Mouse (Mus musculus) cortical plate, adult 2 months (tissue): Measurements from ENCODE around the gene Slc4a1. TPM values are rescaled to one million over a fixed set of nuclear protein-coding genes. Genes with fewer than 3 reads are reported as not detected.

Experiments
- H3K27ac ChIP-seq: fragments of 200-500 bp; 2 replicates; pipeline ENCODE4 v1.5.1; 2012; ENCODE audit warnings: low read length, control low read depth, inconsistent platforms; ENCODE audit not compliant: insufficient read depth
- H3K4me1 ChIP-seq: fragments of 200-500 bp; 2 replicates; pipeline ENCODE4 v1.6.1; 2011; ENCODE audit warnings: low read length; ENCODE audit not compliant: control insufficient read depth, insufficient read depth
- H3K4me3 ChIP-seq: fragments of 200-500 bp; 2 replicates; pipeline ENCODE4 v1.5.1; 2011; ENCODE audit warnings: mild to moderate bottlenecking, low read length, control low read depth; ENCODE audit not compliant: insufficient read depth
- CTCF ChIP-seq: fragments of 200-500 bp; IDR thresholded peaks from 2 replicates; pipeline ENCODE4 v1.5.1; 2011; ENCODE audit warnings: mild to moderate bottlenecking, control low read depth, low read length; ENCODE audit not compliant: insufficient read depth; ENCODE audit errors: extremely low read depth
- POLR2A ChIP-seq: fragments of 200-500 bp; IDR thresholded peaks from 2 replicates; pipeline ENCODE4 v1.6.1; 2011; ENCODE audit warnings: mild to moderate bottlenecking, low read length, control low read depth; ENCODE audit not compliant: insufficient read depth; ENCODE audit errors: extremely low read depth
- polyA plus RNA-seq: library from polyadenylated mRNA; depleted of rRNA; stranded (reverse); fragments of >200 nt; gene quantifications from 2 replicates; pipeline ENCODE4 v1.2.3, GENCODE M21; 2012

Gene Slc4a1
- polyA plus RNA-seq, 1 experiment, result 0.04 TPM

DNA sequence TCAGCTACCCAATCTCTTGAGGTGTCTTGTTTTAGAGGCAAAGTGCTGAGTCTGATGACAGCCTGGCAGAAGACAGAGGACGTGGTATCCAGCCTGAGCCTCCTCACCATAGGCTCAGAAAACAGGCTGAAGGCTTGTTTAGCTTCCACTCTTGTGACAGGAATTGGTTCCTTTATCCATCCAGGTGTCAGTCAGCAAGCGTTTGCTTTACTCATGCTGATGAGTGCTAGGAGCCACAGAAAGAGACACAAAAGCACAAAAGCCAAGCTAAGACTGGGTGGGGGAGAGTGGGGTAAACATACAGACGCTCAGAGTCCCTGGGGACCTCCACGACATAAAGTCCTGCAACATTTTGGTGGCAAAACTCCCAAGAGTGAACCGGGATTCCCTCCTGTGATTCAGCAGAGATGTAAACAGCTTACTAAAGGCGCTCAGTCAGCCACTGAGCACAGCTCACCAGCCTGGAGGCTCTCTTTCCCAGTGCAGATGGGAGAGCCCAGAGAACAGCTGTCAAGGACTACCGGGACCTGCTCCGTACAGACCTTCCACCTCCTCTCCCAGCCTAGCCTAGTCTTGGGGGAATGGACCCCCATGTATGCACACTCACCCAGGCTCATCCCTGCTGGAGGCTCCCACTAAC, 10.3 kb upstream of the Slc4a1 start:
- Histone ChIP-seq H3K27ac (no peak overlapping the region), H3K4me1 (no peaks in the 10 kb centered on the region), H3K4me3 (no peak overlapping the region)
- no peak for TF ChIP-seq POLR2A
- TF ChIP-seq CTCF, result no peak

DNA sequence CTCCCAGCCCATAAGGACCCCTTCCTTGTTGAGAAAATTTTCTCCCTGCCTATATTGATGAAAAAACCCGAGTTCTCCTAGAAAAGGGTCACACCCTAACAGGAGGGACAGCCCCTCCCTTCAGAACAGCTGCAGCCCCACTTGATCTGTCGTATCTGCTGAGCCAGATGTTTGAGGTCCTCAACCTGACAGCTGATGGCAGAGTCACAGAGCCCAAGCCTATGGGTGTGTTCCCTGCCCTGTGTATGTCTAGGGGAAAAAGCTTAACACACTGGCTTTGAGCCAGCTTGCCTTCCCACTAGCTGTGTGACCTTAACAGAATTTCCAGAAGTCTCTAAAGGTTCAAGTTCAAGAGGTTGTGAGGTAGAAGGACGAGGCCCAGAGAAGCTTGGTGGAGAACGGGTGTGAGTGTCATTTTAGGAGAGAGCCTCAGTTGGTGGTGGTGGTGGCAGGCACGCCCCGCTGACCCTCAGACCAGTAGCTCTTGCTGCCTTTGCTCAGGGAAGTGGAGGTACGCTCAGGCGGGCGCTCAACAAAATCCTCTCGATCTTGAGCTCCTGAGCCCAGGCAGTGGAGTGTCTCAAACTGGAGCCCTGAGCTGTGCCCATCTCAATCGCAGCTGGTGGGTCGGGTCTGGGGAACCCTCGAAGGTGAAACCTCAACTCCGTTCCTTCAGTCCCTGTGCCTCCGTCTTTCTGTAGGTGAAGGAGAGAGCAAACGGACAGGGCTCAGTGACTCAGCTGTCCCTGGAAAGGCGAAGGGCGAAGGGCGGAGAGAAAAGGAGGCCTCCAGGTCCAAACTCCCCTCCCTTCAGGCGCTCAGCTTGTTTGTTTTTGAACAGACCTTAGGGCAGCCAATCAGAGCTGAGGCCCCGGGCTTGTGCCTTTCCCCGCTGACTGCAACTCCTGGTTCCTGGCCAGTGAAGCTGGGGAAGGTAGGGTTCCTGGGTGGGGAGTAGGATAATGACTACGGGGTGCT, 9.5 kb upstream of the Slc4a1 start:
- TF ChIP-seq CTCF, result no peak
- no peak for TF ChIP-seq POLR2A
- Histone ChIP-seq H3K27ac (no peak overlapping the region), H3K4me3 (no peak overlapping the region), H3K4me1 (no peaks in the 10 kb centered on the region)

DNA sequence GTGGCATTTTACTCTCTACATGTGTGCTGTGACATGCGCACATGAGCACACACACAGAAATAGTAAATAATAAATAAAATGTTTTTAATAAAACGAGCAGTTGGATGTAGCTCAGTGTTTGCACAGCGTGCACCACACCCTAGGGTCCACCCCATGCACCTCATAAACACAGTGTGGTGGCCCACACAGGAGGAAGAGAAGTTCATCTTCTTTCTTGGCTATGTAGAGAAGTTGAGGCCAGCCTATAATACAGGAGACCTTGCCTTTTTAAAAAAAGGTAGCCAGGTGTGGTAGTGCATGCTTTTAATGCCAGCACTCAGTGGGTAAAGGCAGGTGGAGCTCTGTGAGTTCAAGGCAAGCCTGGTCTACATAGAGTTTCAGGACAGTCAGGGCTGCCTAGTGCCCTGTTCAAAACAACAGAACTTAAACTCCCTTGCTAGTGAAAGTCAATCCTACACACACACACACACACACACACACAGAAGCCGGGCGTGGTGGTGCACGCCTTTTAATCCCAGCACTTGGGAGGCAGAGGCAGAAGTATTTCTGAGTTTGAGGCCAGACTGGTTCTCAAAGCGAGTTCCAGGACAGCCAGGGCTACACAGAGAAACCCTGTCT, 8.2 kb upstream of the Slc4a1 start:
- Histone ChIP-seq H3K4me1 (no peaks in the 10 kb centered on the region), H3K27ac (no peak overlapping the region), H3K4me3 (no peak overlapping the region)
- TF ChIP-seq POLR2A, result no peak

DNA sequence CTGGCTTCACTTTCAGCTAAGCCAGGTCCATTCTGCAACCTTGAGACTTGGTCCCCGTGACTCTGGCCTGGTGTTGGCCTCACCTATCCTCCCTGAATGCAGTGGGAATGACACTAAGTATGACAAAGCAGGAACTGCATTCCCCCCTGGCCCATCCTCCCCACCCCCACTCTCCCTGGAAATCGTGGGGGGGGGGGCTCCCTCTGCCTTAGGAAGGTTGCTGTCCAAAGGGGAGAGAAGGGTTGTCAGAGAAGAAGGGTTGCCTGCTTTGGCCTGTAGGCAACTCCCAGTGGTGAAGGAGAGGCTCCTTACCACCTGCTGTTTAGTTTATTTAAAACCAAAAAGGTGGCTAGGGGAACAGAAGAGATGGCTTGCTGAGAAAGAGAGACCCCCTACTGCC, 7.6 kb upstream of the Slc4a1 start:
- no peak overlapping the region for H3K27ac ChIP-seq
- no peak overlapping the region for H3K4me3 ChIP-seq
- TF ChIP-seq POLR2A, result no peak
- TF ChIP-seq CTCF, result no peak
- H3K4me1 ChIP-seq, result no peaks in the 10 kb centered on the region

DNA sequence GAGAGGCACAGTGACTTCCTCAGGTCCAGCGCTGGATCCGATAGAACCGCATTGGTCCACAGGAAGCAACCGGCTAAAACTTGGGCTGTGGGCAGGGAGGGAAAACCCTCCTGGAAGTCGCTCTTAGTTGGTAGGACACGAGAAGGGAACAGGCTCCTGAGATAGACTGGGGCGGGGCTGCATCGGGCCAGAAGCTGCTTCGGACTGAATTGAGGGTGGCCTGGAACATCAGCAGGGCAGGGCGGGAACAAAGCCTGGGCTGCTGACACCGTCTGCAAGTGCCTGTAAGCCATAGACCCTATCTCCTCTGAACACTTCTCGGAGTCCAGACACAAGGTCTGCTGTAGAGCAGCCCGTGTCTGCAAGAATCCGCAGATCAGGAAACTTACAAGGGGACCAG, 6.9 kb upstream of the Slc4a1 start:
- Histone ChIP-seq H3K4me1 (no peaks in the 10 kb centered on the region), H3K27ac (no peak overlapping the region), H3K4me3 (no peak overlapping the region)
- TF ChIP-seq CTCF, result no peak
- no peak for TF ChIP-seq POLR2A

DNA sequence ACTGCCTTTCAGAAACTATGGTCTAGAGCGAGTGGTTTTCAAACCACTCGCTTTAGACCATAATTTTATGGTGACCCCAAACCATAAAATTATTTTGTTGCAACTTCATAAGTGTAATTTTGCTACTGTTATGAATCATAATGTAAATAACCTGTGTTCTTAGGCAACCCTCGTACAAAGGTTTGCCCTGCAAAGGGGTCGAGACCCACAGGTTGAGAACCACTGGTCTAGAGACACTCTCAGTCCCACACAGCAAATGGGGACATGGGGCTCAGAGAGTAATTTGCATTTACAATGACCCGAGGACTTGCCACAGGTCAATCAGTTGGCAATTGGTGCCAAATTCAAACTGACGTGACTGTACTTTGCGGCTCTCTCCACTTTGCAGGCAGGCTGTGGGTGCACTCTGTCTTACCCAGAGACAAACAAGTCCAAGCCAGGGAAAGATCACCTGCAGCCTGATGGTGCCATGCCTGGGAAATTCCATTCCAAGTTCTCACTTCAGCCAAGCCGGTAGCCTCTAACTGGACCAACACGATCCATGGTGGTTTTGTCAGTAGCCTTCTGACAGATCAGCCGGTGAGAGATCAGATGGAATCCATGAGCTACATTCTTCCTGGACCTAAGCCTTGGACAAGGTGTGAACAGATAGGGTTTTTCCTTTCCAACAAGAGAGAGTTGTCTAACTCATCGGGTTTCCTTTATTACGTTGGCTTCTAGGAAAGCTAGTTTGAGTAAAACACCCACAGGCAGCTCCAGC, 6.1 kb upstream of the Slc4a1 start:
- no peak overlapping the region for H3K27ac ChIP-seq
- no peaks in the 10 kb centered on the region for H3K4me1 ChIP-seq
- TF ChIP-seq POLR2A (no peak), CTCF (no peak)
- no peak overlapping the region for H3K4me3 ChIP-seq

DNA sequence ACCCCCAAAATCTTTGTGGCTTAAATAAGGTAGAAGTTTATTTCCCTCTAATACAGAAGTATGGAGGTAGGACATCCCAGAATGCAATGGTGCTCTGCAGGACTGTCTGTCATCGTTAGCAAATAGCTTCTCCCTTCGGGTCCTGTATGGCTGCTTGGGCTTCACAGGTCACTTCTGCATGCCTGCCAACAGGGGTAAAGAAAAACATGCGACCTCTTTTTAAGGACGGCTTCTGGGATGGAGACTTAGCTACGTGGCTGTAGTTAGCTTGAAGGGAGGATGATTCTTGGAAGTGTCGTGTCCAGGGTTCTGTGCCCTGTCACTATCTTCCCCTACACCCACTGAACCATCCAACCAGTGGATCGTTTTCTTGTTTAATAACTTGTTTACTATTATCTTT, 4.3 kb upstream of the Slc4a1 start:
- TF ChIP-seq POLR2A (no peak), CTCF (no peak)
- Histone ChIP-seq H3K27ac (no peak overlapping the region), H3K4me1 (no peaks in the 10 kb centered on the region), H3K4me3 (no peak overlapping the region)

DNA sequence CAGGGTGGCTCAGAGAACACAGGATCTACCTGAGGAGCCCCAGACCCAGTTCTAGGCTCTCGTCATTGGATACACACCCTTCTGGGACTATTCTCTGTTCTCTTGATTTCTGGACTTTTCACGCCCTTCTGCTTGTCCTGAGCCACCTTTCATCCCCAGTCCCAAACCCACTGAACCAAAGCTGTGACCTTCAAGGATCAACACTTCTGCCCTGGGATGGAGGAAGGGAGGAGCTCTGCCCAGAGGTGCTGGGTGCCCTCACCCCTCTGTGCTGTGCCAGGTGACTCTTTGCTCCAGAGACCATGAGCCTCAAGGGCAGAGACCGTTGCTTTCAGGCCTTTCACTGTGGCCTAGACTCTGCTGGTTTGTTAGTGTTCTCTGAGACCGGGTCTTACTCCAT, 3.3 kb upstream of the Slc4a1 start:
- Histone ChIP-seq H3K4me3 (no peak overlapping the region), H3K27ac (no peak overlapping the region), H3K4me1 (no peaks in the 10 kb centered on the region)
- TF ChIP-seq CTCF (no peak), POLR2A (no peak)

DNA sequence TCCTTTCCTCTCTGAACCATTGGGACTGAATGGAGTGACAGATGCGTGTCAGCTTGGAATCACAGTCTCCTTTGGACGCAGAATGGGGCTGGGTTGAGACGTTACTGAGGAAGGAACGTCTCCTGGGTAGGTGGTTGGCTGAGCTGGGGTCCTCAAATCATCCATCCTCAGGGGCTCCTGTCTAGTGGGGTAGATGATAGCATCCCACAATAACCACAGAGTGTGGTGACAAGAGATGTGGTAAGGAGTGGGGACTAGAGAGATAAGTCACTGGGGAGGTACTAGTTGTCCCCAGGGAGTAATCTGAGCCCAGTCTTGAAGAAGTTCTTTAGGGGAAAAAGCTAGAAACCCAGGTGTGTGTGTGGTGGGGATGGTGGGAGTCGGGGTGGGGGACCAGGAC, 2.3 kb upstream of the Slc4a1 start:
- H3K27ac ChIP-seq, result no peak overlapping the region
- TF ChIP-seq POLR2A, result no peak
- TF ChIP-seq CTCF, result no peak
- H3K4me3 ChIP-seq, result no peak overlapping the region
- H3K4me1 ChIP-seq, result no peaks in the 10 kb centered on the region
